Mouse (Mus musculus) forebrain, embryonic 13.5 days (tissue): Measurements from ENCODE around the gene Cd101. TPM values are rescaled to one million over a fixed set of nuclear protein-coding genes. Genes with fewer than 3 reads are reported as not detected.
A peak's percentile ranks its signal among the peaks of the same experiment; 100 is the strongest.

Experiments used
- ATAC-seq: fragments of 200-750 bp; cut with Nextera tagmentation; 2 replicates; pipeline ENCODE4 v1.8.0; 2017
- H3K27ac ChIP-seq: fragments of 300-500 bp; sonication (generic); 2 replicates; pipeline ENCODE4 v1.5.1; 2015; ENCODE audit warnings: inconsistent platforms, mild to moderate bottlenecking, moderate library complexity
- H3K27me3 ChIP-seq: fragments of 300-500 bp; sonication (generic); 2 replicates; pipeline ENCODE4 v1.6.1; 2015; ENCODE audit warnings: mild to moderate bottlenecking, inconsistent platforms
- H3K36me3 ChIP-seq: fragments of 300-500 bp; sonication (generic); 2 replicates; pipeline ENCODE4 v1.6.1; 2015; ENCODE audit warnings: mild to moderate bottlenecking, inconsistent platforms; ENCODE audit not compliant: poor library complexity, severe bottlenecking
- H3K4me1 ChIP-seq: fragments of 300-500 bp; sonication (generic); 2 replicates; pipeline ENCODE4 v1.6.1; 2015; ENCODE audit warnings: inconsistent platforms
- H3K4me2 ChIP-seq: fragments of 300-500 bp; sonication (generic); 2 replicates; pipeline ENCODE4 v1.6.1; 2015; ENCODE audit warnings: inconsistent platforms, mild to moderate bottlenecking, moderate library complexity
- H3K4me3 ChIP-seq: fragments of 300-500 bp; sonication (generic); 2 replicates; pipeline ENCODE4 v1.5.1; 2015; ENCODE audit warnings: mild to moderate bottlenecking, inconsistent platforms
- H3K9ac ChIP-seq: fragments of 300-500 bp; sonication (generic); 2 replicates; pipeline ENCODE4 v1.6.1; 2015; ENCODE audit warnings: mild to moderate bottlenecking, inconsistent platforms
- H3K9me3 ChIP-seq: fragments of 300-500 bp; sonication (generic); replicated peaks from 2 replicates; pipeline ENCODE4 v1.6.1; 2016; ENCODE audit warnings: inconsistent platforms
- WGBS: fragments of 180-500 bp; shearing (Covaris S2); methylation state at CpG from one replicate; pipeline ENCODE4 v1.1.7; 2015; 5-methylcytosine and 5-hydroxymethylcytosine counted together
- polyA plus RNA-seq: library from polyadenylated mRNA; unstranded; fragments of >200 nt; fragmentation: Nextera tagmentation; extraction: Ambion mirVana; gene quantifications from 2 replicates; pipeline ENCODE4 v1.2.1, GENCODE M21; 2015

Gene Cd101
- polyA plus RNA-seq, 1 experiment from 2014 or later = 0.08 TPM

DNA sequence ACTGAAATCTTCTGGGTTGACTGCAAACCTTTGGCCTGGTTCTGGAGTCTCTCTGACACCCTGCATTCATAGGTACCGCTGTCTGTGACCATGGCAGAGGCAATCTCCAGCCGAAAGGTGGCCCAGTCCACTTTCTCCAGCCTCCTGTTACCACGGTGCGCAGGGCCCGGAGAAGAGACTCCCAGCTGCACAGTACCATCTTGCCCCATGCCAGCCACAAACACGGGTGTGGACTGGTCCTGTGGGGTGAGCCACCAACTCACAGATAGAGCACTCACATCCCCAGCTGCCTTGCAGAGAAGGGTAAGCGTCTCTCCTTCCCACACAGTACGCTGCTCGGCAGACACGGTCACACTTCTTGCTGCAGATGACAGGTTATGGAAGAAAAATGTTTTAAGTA, 16.4 kb downstream of the Cd101 start:
- no peaks in the 10 kb centered on the region for H3K27me3 ChIP-seq
- H3K27ac ChIP-seq = no peak overlapping the region
- no peaks in the 10 kb centered on the region for H3K9me3 ChIP-seq
- peaks cover 22% of the 10 kb centered on the region for H3K4me1 ChIP-seq
- no peak overlapping the region for H3K4me2 ChIP-seq
- H3K9ac ChIP-seq = no peak overlapping the region
- no peak for ATAC-seq
- H3K4me3 ChIP-seq = no peak overlapping the region
- 94% methylated on average over 10 of the region's 10 CpGs for WGBS
- no peaks in the 10 kb centered on the region for H3K36me3 ChIP-seq

DNA sequence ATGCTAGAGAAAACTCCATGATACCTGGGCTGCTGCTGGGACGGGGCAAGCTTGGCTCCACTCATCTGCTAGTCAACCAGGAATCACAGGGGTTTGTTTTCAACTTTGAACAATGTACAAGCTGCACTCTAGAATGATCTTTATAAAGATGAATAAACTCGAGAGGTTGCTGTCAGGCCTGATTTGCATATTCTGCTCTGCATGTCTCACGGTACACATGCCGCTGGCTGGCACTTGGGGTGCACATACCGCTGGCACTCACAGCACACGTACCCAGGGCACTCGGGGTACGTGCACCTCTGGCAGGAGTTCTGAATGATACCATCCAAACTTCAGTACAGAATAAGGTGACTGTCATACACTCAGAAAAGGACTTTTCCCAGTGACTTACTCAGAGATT, 16.8 kb downstream of the Cd101 start:
- no peak overlapping the region for H3K4me2 ChIP-seq
- no peaks in the 10 kb centered on the region for H3K9me3 ChIP-seq
- ATAC-seq = peak; percentile 35; the same call in 1 of the 2 replicates
- no peak overlapping the region for H3K4me3 ChIP-seq
- H3K9ac ChIP-seq = no peak overlapping the region
- H3K27ac ChIP-seq = no peak overlapping the region
- no peaks in the 10 kb centered on the region for H3K36me3 ChIP-seq
- H3K4me1 ChIP-seq = peaks cover 22% of the 10 kb centered on the region
- no peaks in the 10 kb centered on the region for H3K27me3 ChIP-seq
- WGBS = 65% methylated on average over 8 of the region's 8 CpGs

DNA sequence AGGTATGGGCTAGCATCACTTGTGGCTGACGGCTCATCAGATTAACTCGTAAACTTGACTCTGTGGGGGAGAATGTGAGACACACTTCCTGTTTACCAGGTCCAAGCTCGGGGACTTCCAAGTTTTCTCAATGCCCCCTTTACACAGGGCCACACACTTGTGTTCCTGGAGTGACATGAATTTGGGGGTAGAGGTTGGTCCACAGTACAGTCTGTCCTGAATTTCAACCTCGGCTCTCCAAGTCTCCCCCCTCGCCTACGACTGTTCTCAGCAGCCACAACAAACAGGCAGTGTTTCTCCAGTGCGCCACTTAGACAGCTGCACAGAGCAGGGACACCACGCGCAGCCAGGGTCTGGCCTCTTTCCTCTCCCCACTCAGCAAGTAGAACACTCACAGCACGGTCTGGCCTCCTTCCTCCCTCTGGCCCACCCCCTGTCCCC, 17.2 kb downstream of the Cd101 start:
- Histone ChIP-seq H3K4me1 (peaks cover 22% of the 10 kb centered on the region), H3K4me3 (no peak overlapping the region), H3K9me3 (no peaks in the 10 kb centered on the region), H3K27me3 (no peaks in the 10 kb centered on the region), H3K36me3 (no peaks in the 10 kb centered on the region), H3K27ac (no peak overlapping the region), H3K9ac (no peak overlapping the region), H3K4me2 (no peak overlapping the region)
- peak; percentile 67 for ATAC-seq
- WGBS = 68% methylated on average over 10 of the region's 10 CpGs

DNA sequence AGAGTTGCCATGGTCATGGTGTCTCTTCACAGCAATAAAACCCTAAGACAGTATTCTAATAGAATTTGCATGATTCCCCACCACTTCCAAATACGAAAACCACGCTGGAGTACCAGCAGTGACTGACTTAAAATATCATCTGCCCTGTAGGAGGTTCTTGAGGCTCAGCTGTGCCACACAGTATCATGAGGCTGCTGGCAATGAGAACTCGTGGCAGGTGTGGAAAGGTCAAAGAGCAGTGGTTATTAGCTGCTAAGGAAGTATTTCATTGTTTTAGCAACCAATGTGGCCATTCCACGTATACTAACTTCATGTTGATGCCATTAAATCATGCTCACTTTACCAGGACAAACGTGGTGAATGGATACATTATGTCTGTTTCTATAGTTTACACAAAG, 18.2 kb downstream of the Cd101 start:
- Histone ChIP-seq H3K27me3 (no peaks in the 10 kb centered on the region), H3K27ac (no peak overlapping the region), H3K36me3 (no peaks in the 10 kb centered on the region), H3K9me3 (no peaks in the 10 kb centered on the region), H3K4me3 (no peak overlapping the region), H3K4me2 (no peak overlapping the region), H3K9ac (no peak overlapping the region), H3K4me1 (peaks cover 22% of the 10 kb centered on the region)
- no peak for ATAC-seq
- WGBS = 65% methylated on average over 5 of the region's 5 CpGs

DNA sequence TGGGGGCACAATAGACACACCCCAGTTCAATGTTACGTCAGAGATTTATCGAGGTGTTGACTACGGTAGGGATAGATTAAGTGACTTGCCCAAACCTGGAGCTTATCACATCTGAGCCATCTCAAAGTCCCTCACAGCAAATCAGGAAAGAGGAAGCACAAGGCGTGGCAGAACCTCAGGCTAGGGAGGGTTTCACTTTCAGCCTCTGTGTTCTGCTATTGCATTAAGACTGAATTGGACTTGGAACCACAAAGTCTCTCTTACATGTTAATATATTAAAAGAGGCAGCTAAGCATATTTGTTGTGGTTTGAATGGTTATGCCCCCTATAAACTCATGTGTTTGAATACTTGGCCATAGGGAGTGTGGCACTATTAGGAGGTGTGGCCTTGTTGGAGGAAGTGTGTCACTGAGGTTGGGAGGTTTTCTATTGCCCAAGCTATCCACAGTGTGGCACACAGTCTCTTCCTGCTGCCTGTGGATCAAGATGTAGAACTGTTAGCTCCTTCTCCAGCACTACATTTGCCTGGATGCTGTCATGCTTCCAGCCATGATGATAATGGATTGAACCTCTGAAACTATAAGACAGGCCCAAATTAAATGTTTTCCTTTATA, 18.7 kb downstream of the Cd101 start:
- peaks cover 22% of the 10 kb centered on the region for H3K4me1 ChIP-seq
- no peak for ATAC-seq
- H3K9me3 ChIP-seq = no peaks in the 10 kb centered on the region
- no peaks in the 10 kb centered on the region for H3K36me3 ChIP-seq
- no peak overlapping the region for H3K4me2 ChIP-seq
- H3K27ac ChIP-seq = no peak overlapping the region
- 95% methylated on average over 4 of the region's 4 CpGs for WGBS
- H3K4me3 ChIP-seq = no peak overlapping the region
- H3K9ac ChIP-seq = no peak overlapping the region
- H3K27me3 ChIP-seq = no peaks in the 10 kb centered on the region

DNA sequence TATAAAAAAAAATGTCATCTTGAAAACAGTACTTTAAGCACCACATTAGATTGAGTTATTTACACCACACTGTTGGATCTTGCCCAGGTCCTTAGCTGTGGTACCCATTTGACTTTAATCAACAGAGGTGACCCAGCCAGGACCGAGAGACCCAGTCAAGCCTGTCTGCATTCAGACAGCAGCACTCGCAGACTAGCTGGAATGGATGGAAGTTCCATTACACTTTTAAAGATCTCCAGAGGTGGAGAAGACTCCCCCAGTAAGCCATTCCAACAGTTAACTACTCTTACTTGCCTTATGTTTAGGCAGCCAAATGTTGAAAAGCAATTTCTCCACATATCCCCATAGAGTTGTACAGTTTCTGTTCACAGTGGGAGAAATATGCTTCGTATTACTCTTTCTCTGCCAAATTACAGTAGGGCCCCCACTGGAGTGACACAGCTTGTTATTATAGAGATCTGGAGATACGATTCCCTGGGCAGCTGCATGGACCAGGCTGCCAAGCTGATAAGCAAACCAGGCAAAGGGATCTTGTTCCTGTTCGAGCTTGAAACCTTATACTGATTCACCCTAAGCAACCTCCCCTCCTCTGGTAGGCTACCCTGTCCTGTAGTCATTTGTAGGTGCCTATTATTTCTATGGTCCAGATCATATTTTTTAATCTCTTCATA, 22.1 kb downstream of the Cd101 start:
- Histone ChIP-seq H3K4me3 (no peak overlapping the region), H3K27me3 (no peaks in the 10 kb centered on the region), H3K36me3 (no peaks in the 10 kb centered on the region), H3K4me2 (no peak overlapping the region), H3K9me3 (no peaks in the 10 kb centered on the region), H3K27ac (no peak overlapping the region), H3K4me1 (peaks cover 3% of the 10 kb centered on the region), H3K9ac (no peak overlapping the region)
- WGBS = 88% methylated on average over 5 of the region's 5 CpGs
- ATAC-seq = no peak

DNA sequence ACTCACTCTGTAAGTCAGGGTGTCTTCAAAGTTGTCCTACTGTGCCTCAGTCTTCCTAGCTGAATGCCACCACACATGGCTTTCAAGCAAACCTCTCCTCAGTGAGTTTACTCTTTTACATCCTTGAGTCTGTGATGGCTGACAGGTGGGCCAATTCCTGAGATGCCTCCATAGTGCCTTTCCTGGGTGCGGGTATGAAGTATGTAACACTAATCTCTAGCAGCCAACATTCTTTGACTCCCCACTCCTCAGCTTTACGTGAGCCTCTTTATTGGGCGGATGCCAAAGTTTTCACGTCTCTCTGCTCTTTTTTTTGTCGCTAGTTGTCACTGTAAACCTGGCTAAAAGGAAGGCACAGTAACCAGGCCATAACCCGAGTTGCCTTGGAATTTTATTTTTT, 24.0 kb downstream of the Cd101 start:
- no peak for ATAC-seq
- H3K36me3 ChIP-seq = no peaks in the 10 kb centered on the region

DNA sequence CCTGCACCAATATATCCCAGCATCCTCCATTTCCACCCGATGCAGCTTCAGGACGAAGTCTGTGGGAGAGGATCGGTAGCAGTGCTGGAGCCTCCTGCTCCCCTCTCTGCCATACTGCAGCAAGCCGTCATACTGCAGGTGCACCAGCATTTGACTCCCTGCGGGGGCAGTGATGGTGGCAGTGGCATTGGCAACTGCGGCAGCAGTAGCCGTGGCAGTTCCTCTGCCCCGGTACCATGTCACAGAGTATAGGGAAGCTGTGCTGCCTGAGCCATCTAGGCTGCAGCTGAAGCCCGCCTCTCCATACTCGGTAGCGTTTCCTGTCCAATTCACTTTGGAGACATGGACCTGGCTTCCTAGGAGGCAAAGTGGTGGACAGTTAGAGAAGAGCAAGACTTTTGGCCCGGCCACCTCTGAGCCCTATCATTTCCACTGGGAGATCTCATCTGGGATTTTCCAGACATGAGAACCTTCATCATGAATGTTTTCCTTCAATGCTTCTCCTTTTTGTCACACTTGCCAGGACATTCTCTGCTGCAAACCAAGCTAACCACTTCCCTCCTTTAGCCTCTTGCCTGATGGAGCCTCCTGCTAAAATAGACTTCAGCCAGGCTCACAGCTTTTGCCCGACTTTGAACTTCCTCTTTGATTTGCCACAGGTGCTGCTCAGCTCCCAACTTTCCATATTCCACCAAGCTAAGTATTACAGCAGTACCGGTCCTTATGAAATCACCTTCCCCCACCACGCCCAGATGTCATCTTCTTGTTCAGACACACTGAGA, 25.6 kb downstream of the Cd101 start:
- Histone ChIP-seq H3K36me3 (no peaks in the 10 kb centered on the region), H3K9ac (no peak overlapping the region), H3K9me3 (no peaks in the 10 kb centered on the region), H3K27ac (no peak overlapping the region), H3K4me2 (no peak overlapping the region), H3K4me1 (no peaks in the 10 kb centered on the region), H3K4me3 (no peak overlapping the region), H3K27me3 (no peaks in the 10 kb centered on the region)
- ATAC-seq = no peak
- WGBS = 91% methylated on average over 15 of the region's 15 CpGs

More for the DNA sequence above, 24.0 kb downstream of the Cd101 start:
- Histone ChIP-seq H3K9ac (no peak overlapping the region), H3K27me3 (no peaks in the 10 kb centered on the region), H3K27ac (no peak overlapping the region), H3K4me2 (no peak overlapping the region), H3K4me1 (no peaks in the 10 kb centered on the region), H3K4me3 (no peak overlapping the region), H3K9me3 (no peaks in the 10 kb centered on the region)
- 79% methylated on average over 6 of the region's 6 CpGs for WGBS

DNA sequence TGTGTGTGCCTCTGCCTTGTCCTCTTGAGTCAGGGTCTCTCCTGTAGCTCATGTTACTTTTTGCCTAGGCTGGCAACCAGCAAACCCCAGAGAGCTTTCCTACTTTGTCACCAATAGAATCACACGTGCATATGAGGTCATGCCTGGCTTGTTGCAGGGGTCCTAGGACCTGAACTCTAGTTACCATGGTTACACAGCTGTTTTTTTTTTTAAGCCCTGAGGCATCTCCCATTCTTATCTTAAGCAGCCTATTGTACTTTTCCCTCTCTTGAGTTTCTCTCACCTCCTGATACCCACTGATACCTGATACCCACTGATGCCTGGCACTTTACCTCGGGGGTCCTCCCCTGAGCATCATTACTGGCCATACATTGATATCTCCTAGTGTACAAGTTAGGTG, 29.6 kb downstream of the Cd101 start:
- Histone ChIP-seq H3K4me2 (no peak overlapping the region), H3K9ac (no peak overlapping the region), H3K27ac (no peak overlapping the region), H3K9me3 (no peaks in the 10 kb centered on the region), H3K4me3 (no peak overlapping the region), H3K27me3 (no peaks in the 10 kb centered on the region), H3K36me3 (no peaks in the 10 kb centered on the region), H3K4me1 (no peaks in the 10 kb centered on the region)
- no peak for ATAC-seq
- 34% methylated on average over 2 of the region's 2 CpGs for WGBS

DNA sequence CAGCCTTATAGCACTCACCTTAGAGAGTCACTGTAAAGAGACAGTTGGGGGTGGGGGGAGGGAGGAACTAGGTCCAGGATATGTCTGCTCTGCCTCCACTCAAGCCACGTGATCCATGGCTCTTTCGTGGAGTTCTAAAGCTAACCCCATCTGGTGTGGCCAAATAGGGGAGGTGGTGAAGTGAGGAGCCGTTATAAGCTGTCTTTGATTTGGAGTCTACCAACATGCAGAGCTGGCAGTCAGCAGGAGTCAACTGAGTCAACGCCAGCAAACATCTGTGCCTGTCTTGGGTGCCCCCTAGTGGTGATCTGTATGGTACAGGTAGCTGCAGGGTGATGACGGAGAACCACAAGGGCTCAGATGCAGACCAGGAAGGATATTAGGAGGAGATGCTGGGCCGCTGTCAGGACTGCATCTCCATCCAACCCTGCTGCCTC, 30.4 kb downstream of the Cd101 start:
- no peaks in the 10 kb centered on the region for H3K4me1 ChIP-seq
- H3K27ac ChIP-seq = no peak overlapping the region
- no peak overlapping the region for H3K4me2 ChIP-seq
- H3K9ac ChIP-seq = no peak overlapping the region
- no peak overlapping the region for H3K4me3 ChIP-seq
- no peaks in the 10 kb centered on the region for H3K9me3 ChIP-seq
- no peaks in the 10 kb centered on the region for H3K36me3 ChIP-seq
- H3K27me3 ChIP-seq = no peaks in the 10 kb centered on the region
- ATAC-seq = peak; percentile 63; the same call in 1 of the 2 replicates
- 15% methylated on average over 6 of the region's 6 CpGs for WGBS

DNA sequence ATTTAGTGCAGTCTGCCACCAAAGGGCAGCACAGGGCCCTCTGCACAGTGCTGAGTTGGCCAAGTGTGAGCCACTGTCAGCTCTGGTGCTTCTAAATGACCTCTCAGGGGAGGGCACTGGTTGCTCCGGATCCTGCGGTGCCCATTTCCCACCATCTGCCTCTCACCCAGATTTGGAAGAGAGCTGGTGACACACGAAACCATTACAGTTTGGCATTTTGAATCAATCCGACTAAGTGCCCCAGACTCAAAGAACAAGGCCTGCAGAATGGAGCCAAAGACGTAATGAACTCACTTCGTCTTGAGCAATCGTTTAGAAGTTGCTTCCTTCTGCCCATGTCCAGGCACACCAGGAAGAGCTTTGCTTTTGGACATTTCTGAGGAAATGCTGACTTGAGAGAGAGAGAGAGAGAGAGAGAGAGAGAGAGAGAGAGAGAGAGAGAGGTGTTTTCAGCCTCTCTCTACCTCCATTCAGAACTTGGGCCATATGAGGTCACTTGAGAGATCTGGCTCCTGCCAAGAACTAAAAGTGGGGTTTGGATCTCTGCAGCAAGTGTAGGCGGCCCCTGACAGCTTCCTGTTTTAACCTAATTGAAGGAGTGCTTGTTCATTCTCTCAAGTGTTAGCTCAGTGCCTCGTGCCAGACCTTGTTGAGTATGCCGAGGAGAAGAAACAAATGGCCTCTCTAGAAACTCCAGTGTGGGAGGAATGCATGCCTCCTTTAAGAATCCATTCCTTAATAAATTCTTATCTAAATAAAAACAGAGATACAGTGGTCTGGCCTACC, 31.4 kb downstream of the Cd101 start:
- no peak for ATAC-seq
- Histone ChIP-seq H3K4me2 (no peak overlapping the region), H3K27me3 (no peaks in the 10 kb centered on the region), H3K27ac (no peak overlapping the region), H3K9ac (no peak overlapping the region), H3K4me3 (no peak overlapping the region), H3K36me3 (no peaks in the 10 kb centered on the region), H3K9me3 (no peaks in the 10 kb centered on the region), H3K4me1 (no peaks in the 10 kb centered on the region)
- 83% methylated on average over 10 of the region's 10 CpGs for WGBS

DNA sequence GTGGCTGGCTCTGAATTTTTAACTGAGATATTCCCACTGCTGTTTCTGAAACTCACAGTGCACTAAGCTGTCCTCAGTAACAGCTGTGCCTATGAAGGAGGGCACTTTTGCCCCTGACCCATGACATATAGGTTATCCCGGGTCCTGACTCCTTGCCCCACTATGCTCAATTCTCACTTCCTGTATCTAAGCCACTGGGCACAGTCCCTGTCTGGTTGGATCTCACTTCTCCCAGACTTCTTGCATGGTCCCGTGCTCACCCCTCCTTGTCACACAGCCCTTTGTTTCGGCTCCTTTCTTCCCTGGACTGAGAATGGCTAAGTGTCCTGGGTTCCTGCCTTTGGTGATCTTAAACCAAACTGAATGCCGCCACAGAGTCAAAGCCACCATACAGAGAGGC, 35.1 kb downstream of the Cd101 start:
- H3K9me3 ChIP-seq = no peaks in the 10 kb centered on the region
- H3K27ac ChIP-seq = no peak overlapping the region
- 60% methylated on average over 4 of the region's 4 CpGs for WGBS

More for the DNA sequence above, 35.1 kb downstream of the Cd101 start:
- H3K4me3 ChIP-seq = no peak overlapping the region
- 0 out of 2 replicates have a peak, but pooled peaks cover 8% of the 10 kb centered on the region for H3K4me1 ChIP-seq
- H3K9ac ChIP-seq = no peak overlapping the region
- H3K36me3 ChIP-seq = no peaks in the 10 kb centered on the region
- no peak for ATAC-seq
- no peak overlapping the region for H3K4me2 ChIP-seq
- H3K27me3 ChIP-seq = no peaks in the 10 kb centered on the region
